Mouse (Mus musculus) MEL (cell line): ENCODE measurements around the gene Mavs. TPM values are rescaled to one million over a fixed set of nuclear protein-coding genes. Genes with fewer than 3 reads are reported as not detected.

Experiments used
- DNase-seq: peaks from one replicate; pipeline ENCODE4 v3.0.0; 2011; ENCODE audit warnings: low read depth, low spot score
- H3K27ac ChIP-seq: 2 replicates; pipeline ENCODE4 v1.5.1; 2012; ENCODE audit warnings: low read depth, mild to moderate bottlenecking, control low read depth, low read length, moderate library complexity; ENCODE audit not compliant: control insufficient read depth
- H3K27me3 ChIP-seq, 2 experiments: fragments of 150-350 bp in 1 of 2; sonication (generic) in 1 of 2; 2 replicates each; pipeline ENCODE4 v1.6.1; 2012; ENCODE audit warnings: low read length in 2 of 2, mild to moderate bottlenecking in 2 of 2, improper control_type of control experiment in 1 of 2, moderate library complexity in 1 of 2; ENCODE audit not compliant: insufficient read depth in 2 of 2, control insufficient read depth in 1 of 2
- H3K36me3 ChIP-seq, 2 experiments: 2 replicates each; pipeline ENCODE4 v1.6.1; 2012 to 2014; ENCODE audit warnings: low read length in 2 of 2, improper control_type of control experiment in 1 of 2, inconsistent platforms in 1 of 2, mild to moderate bottlenecking in 1 of 2; ENCODE audit not compliant: insufficient read depth in 2 of 2, control insufficient read depth in 1 of 2
- H3K4me1 ChIP-seq, 2 experiments: fragments of 150-350 bp in 1 of 2; sonication (generic) in 1 of 2; 2 replicates each; pipeline ENCODE4 v1.6.1; 2012; ENCODE audit warnings: low read length in 2 of 2, improper control_type of control experiment in 1 of 2, mild to moderate bottlenecking in 1 of 2; ENCODE audit not compliant: insufficient read depth in 2 of 2, control insufficient read depth in 1 of 2
- H3K4me3 ChIP-seq, 2 experiments: fragments of 150-350 bp in 1 of 2; sonication (generic) in 1 of 2; 2 replicates each; pipeline ENCODE4 v1.5.1; 2012; ENCODE audit warnings: low read depth in 2 of 2, low read length in 2 of 2, mild to moderate bottlenecking in 2 of 2, moderate library complexity in 2 of 2, control low read depth in 1 of 2, improper control_type of control experiment in 1 of 2; ENCODE audit not compliant: control insufficient read depth in 1 of 2, insufficient read depth in 1 of 2
- H3K79me2 ChIP-seq: 2 replicates; pipeline ENCODE4 v1.6.1; 2012; ENCODE audit warnings: mild to moderate bottlenecking, low read length, moderate library complexity; ENCODE audit not compliant: control insufficient read depth, poor library complexity, insufficient read depth
- H3K9ac ChIP-seq: 2 replicates; pipeline ENCODE4 v1.6.1; 2012; ENCODE audit warnings: low read depth, mild to moderate bottlenecking, control low read depth, low read length, moderate library complexity; ENCODE audit not compliant: control insufficient read depth, poor library complexity, severe bottlenecking
- H3K9me3 ChIP-seq: fragments of 150-350 bp; sonication (generic); replicated peaks from 2 replicates; pipeline ENCODE4 v1.6.1; 2012; ENCODE audit warnings: mild to moderate bottlenecking, low read length, improper control_type of control experiment, moderate library complexity; ENCODE audit not compliant: insufficient read depth
- CHD1 ChIP-seq: IDR thresholded peaks from 2 replicates; pipeline ENCODE4 v1.6.1; 2012; ENCODE audit warnings: low read depth, mild to moderate bottlenecking, inconsistent platforms, low read length, improper control_type of control experiment
- CHD2 ChIP-seq: IDR thresholded peaks from 2 replicates; pipeline ENCODE4 v1.6.1; 2011; ENCODE audit warnings: low read length, improper control_type of control experiment
- E2F4 ChIP-seq: IDR thresholded peaks from 2 replicates; pipeline ENCODE4 v1.6.1; 2011; ENCODE audit warnings: low read depth, low read length, improper control_type of control experiment, borderline replicate concordance
- ELF1 ChIP-seq: IDR thresholded peaks from 2 replicates; pipeline ENCODE4 v1.6.1; 2014; ENCODE audit warnings: low read depth, mild to moderate bottlenecking, inconsistent platforms, low read length, improper control_type of control experiment, moderate library complexity
- EP300 ChIP-seq, 2 experiments: IDR thresholded peaks; 2 replicates each; pipeline ENCODE4 v1.6.1; 2011; ENCODE audit warnings: improper control_type of control experiment in 2 of 2, low read length in 2 of 2, low read depth in 1 of 2, mild to moderate bottlenecking in 1 of 2
- ETS1 ChIP-seq: IDR thresholded peaks from 2 replicates; pipeline ENCODE4 v1.6.1; 2012; ENCODE audit warnings: low read depth, mild to moderate bottlenecking, inconsistent platforms, low read length, improper control_type of control experiment, moderate library complexity
- GATA1 ChIP-seq: IDR thresholded peaks from 2 replicates; pipeline ENCODE4 v1.6.1; 2011; ENCODE audit warnings: low read depth, low read length, improper control_type of control experiment
- JUND ChIP-seq: IDR thresholded peaks from 2 replicates; pipeline ENCODE4 v1.6.1; 2011; ENCODE audit warnings: low read depth, mild to moderate bottlenecking, improper control_type of control experiment, low read length
- KAT2A ChIP-seq: conservative IDR thresholded peaks from 2 replicates; pipeline ENCODE4 v1.6.1; 2012; ENCODE audit warnings: low read depth, low read length, improper control_type of control experiment, inconsistent platforms
- MAFK ChIP-seq: IDR thresholded peaks from 2 replicates; pipeline ENCODE4 v1.6.1; 2011; ENCODE audit warnings: low read depth, mild to moderate bottlenecking, low read length, improper control_type of control experiment, borderline replicate concordance
- MXI1 ChIP-seq: IDR thresholded peaks from 2 replicates; pipeline ENCODE4 v1.6.1; 2011; ENCODE audit warnings: mild to moderate bottlenecking, low read depth, low read length, improper control_type of control experiment
- MYB ChIP-seq: IDR thresholded peaks from 2 replicates; pipeline ENCODE4 v1.6.1; 2011; ENCODE audit warnings: mild to moderate bottlenecking, low read depth, low read length, improper control_type of control experiment
- MYC ChIP-seq: IDR thresholded peaks from 2 replicates; pipeline ENCODE4 v1.6.1; 2011; ENCODE audit warnings: low read depth, mild to moderate bottlenecking, low read length, improper control_type of control experiment, moderate library complexity
- NELFE ChIP-seq: IDR thresholded peaks from 2 replicates; pipeline ENCODE4 v1.6.1; 2011; ENCODE audit warnings: low read depth, low read length, improper control_type of control experiment
- NRF1 ChIP-seq: IDR thresholded peaks from 2 replicates; pipeline ENCODE4 v1.6.1; 2014; ENCODE audit warnings: low read depth, mild to moderate bottlenecking, inconsistent platforms, low read length, improper control_type of control experiment, moderate library complexity; ENCODE audit not compliant: poor library complexity, insufficient read depth, severe bottlenecking
- POLR2A ChIP-seq, 2 experiments: IDR thresholded peaks; 2 replicates each; pipeline ENCODE4 v1.6.1; 2011 to 2012; ENCODE audit warnings: low read length in 2 of 2, mild to moderate bottlenecking in 2 of 2, control low read depth in 1 of 2, improper control_type of control experiment in 1 of 2, low read depth in 1 of 2, moderate library complexity in 1 of 2; ENCODE audit not compliant: control insufficient read depth in 1 of 2, insufficient read depth in 1 of 2, poor library complexity in 1 of 2
- POLR2AphosphoS2 ChIP-seq: IDR thresholded peaks from 2 replicates; pipeline ENCODE4 v1.6.1; 2011; ENCODE audit warnings: low read length, improper control_type of control experiment
- POLR2AphosphoS5 ChIP-seq: IDR thresholded peaks from 2 replicates; pipeline ENCODE4 v1.6.1; 2012; ENCODE audit warnings: low read depth, borderline replicate concordance, mild to moderate bottlenecking, inconsistent platforms, low read length, moderate library complexity, mixed read lengths
- SIN3A ChIP-seq: IDR thresholded peaks from 2 replicates; pipeline ENCODE4 v1.6.1; 2012; ENCODE audit warnings: low read length, improper control_type of control experiment, inconsistent platforms
- SMC3 ChIP-seq: IDR thresholded peaks from 2 replicates; pipeline ENCODE4 v1.6.1; 2011; ENCODE audit warnings: low read depth, low read length, improper control_type of control experiment
- TAL1 ChIP-seq: IDR thresholded peaks from 2 replicates; pipeline ENCODE4 v1.6.1; 2012; ENCODE audit warnings: mild to moderate bottlenecking, inconsistent platforms, low read length, moderate library complexity, mixed read lengths
- TBP ChIP-seq: IDR thresholded peaks from 2 replicates; pipeline ENCODE4 v1.8.0; 2011; ENCODE audit warnings: low read depth, low read length, improper control_type of control experiment
- TCF12 ChIP-seq: IDR thresholded peaks from 2 replicates; pipeline ENCODE4 v1.6.1; 2014; ENCODE audit warnings: low read depth, mild to moderate bottlenecking, inconsistent platforms, low read length, improper control_type of control experiment, moderate library complexity
- UBTF ChIP-seq: IDR thresholded peaks from 2 replicates; pipeline ENCODE4 v1.6.1; 2012; ENCODE audit warnings: low read depth, mild to moderate bottlenecking, inconsistent platforms, low read length, improper control_type of control experiment, moderate library complexity, borderline replicate concordance; ENCODE audit not compliant: insufficient read depth
- USF1 ChIP-seq: IDR thresholded peaks from 2 replicates; pipeline ENCODE4 v1.6.1; 2014; ENCODE audit warnings: low read depth, mild to moderate bottlenecking, inconsistent platforms, low read length, improper control_type of control experiment, moderate library complexity
- USF2 ChIP-seq, 2 experiments: IDR thresholded peaks; 2 replicates each; pipeline ENCODE4 v1.6.1; 2011 to 2012; ENCODE audit warnings: improper control_type of control experiment in 2 of 2, low read length in 2 of 2, borderline replicate concordance in 1 of 2, inconsistent platforms in 1 of 2, low read depth in 1 of 2, mild to moderate bottlenecking in 1 of 2; ENCODE audit not compliant: insufficient read depth in 1 of 2
- ZC3H11A ChIP-seq: IDR thresholded peaks from 2 replicates; pipeline ENCODE4 v1.6.1; 2012; ENCODE audit warnings: low read depth, mild to moderate bottlenecking, inconsistent platforms, low read length, improper control_type of control experiment
- ZKSCAN1 ChIP-seq: IDR thresholded peaks from 2 replicates; pipeline ENCODE4 v1.6.1; 2012; ENCODE audit warnings: low read depth, mild to moderate bottlenecking, inconsistent platforms, low read length, improper control_type of control experiment, moderate library complexity
- ZNF384 ChIP-seq: IDR thresholded peaks from 2 replicates; pipeline ENCODE4 v1.6.1; 2012; ENCODE audit warnings: low read depth, mild to moderate bottlenecking, inconsistent platforms, low read length, improper control_type of control experiment
- polyA plus RNA-seq, 2 experiments: library from polyadenylated mRNA; stranded (reverse) in 1 of 2; unstranded in 1 of 2; fragments of >175 nt in 1 of 2; fragments of >200 nt in 1 of 2; gene quantifications; 2 replicates each; pipeline versions ENCODE4 v1.2.1 to v1.2.4; 2012; ENCODE audit warnings: low replicate concordance in 2 of 2, low read depth in 1 of 2; ENCODE audit not compliant: insufficient read length in 2 of 2, insufficient read depth in 1 of 2, missing spikeins in 1 of 2
- total RNA-seq: library from RNA; depleted of rRNA; stranded (reverse); fragments of 300-350 nt; gene quantifications from 2 replicates; pipeline ENCODE4 v1.2.3, GENCODE M21; 2012

Gene Mavs
- total and polyA plus RNA-seq, 3 experiments, result 21.3 to 32.1 TPM; not detected in 1

DNA sequence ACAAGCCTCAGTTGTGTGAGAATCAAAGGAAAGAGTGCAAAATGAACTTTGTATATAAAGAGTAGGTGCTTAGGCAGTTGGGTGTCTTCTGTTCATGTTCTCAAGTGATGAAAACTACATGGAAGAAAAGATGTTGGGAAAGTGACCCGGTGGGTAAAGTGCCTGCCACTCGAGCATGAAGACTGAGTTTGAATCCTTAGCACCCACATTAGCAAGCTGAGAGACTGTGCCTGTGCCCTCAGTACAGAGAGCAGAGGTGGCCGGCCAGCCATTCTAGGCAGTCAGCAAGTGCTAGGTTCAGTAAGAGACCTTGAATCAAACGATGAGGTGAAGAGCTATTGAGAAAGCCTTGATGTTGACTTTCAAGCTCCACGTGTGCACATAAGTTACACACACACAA, 42.9 kb downstream of the Mavs start:
- Histone ChIP-seq H3K27ac (no peak overlapping the region), H3K79me2 (0 out of 2 replicates have a peak, but pooled peaks cover 3% of the 10 kb centered on the region), H3K36me3 (peaks cover 2 to 52% of the 10 kb centered on the region in 2 experiments), H3K4me3 (no peak overlapping the region), H3K9me3 (no peaks in the 10 kb centered on the region), H3K9ac (no peak overlapping the region), H3K4me1 (no peaks in the 10 kb centered on the region), H3K27me3 (no peaks in the 10 kb centered on the region)
- TF ChIP-seq KAT2A, result no peak
- TF ChIP-seq CHD2, result no peak
- no peak for TF ChIP-seq TBP
- TF ChIP-seq TCF12, result no peak
- no peak for TF ChIP-seq MYB
- TF ChIP-seq TAL1, result no peak
- no peak for TF ChIP-seq MYC
- TF ChIP-seq MAFK, result no peak
- TF ChIP-seq POLR2AphosphoS5, result no peak
- TF ChIP-seq NELFE, result no peak
- TF ChIP-seq EP300 (IDR thresholded peaks at IDR 0.05; ENCODE audit: low read depth in 1 of 2, low read length in 2 of 2), result no peak
- no peak for TF ChIP-seq SIN3A
- no peak for TF ChIP-seq GATA1
- no peak for DNase-seq

- TF ChIP-seq POLR2AphosphoS2 (no peak), E2F4 (no peak), ZC3H11A (no peak), UBTF (no peak), MXI1 (no peak), JUND (no peak), NELFE (no peak), CHD1 (no peak), POLR2A (IDR thresholded peaks at IDR 0.05; ENCODE audit: control insufficient read depth in 1 of 2, insufficient read depth in 1 of 2, low read depth in 1 of 2, low read length in 2 of 2, poor library complexity in 1 of 2) (no peak), ELF1 (no peak), USF1 (no peak), ZNF384 (no peak), POLR2AphosphoS5 (no peak), ETS1 (no peak), ZKSCAN1 (no peak), NRF1 (no peak), TBP (no peak), SMC3 (no peak), USF2 (IDR thresholded peaks at IDR 0.05; ENCODE audit: borderline replicate concordance in 1 of 2, insufficient read depth in 1 of 2, low read depth in 1 of 2, low read length in 2 of 2) (no peak), TAL1 (no peak)
- TF ChIP-seq, all 39 proteins: peak for 0
- Histone ChIP-seq H3K4me3 (no peak overlapping the region), H3K9me3 (no peaks in the 10 kb centered on the region), H3K9ac (no peak overlapping the region), H3K79me2 (no peaks in the 10 kb centered on the region), H3K27me3 (no peaks in the 10 kb centered on the region), H3K4me1 (no peaks in the 10 kb centered on the region), H3K36me3 (peaks cover 2 to 48% of the 10 kb centered on the region in 2 experiments), H3K27ac (no peak overlapping the region)
- no peak for DNase-seq
These were observed 47.7 kb downstream of the Mavs start for GRCm38 (mm10) chr2:131281596-131281995.
